Mouse (Mus musculus) testis, adult 2 months (tissue): ENCODE measurements around the gene Rps19bp1. TPM values are rescaled to one million over a fixed set of nuclear protein-coding genes. Genes with fewer than 3 reads are reported as not detected.

Experiments
- H3K27ac ChIP-seq: fragments of 200-500 bp; 2 replicates; pipeline ENCODE4 v1.5.1; 2012; ENCODE audit warnings: low read depth, low read length; ENCODE audit not compliant: control insufficient read depth, insufficient read depth
- H3K27me3 ChIP-seq: fragments of 200-500 bp; 2 replicates; pipeline ENCODE4 v1.6.1; 2012; ENCODE audit warnings: mild to moderate bottlenecking, low read length, moderate library complexity; ENCODE audit not compliant: control insufficient read depth, insufficient read depth
- H3K36me3 ChIP-seq: fragments of 200-500 bp; 2 replicates; pipeline ENCODE4 v1.6.1; 2012; ENCODE audit warnings: mild to moderate bottlenecking, low read length; ENCODE audit not compliant: control insufficient read depth, insufficient read depth
- H3K4me1 ChIP-seq: fragments of 200-500 bp; 2 replicates; pipeline ENCODE4 v1.6.1; 2012; ENCODE audit warnings: low read length; ENCODE audit not compliant: control insufficient read depth, insufficient read depth
- H3K4me3 ChIP-seq: fragments of 200-500 bp; 2 replicates; pipeline ENCODE4 v1.5.1; 2012; ENCODE audit warnings: low read depth, mild to moderate bottlenecking, low read length, moderate library complexity, mixed read lengths; ENCODE audit not compliant: control insufficient read depth
- CTCF ChIP-seq: fragments of 200-500 bp; IDR thresholded peaks from 2 replicates; pipeline ENCODE4 v1.5.1; 2012; ENCODE audit warnings: low read depth, mild to moderate bottlenecking, inconsistent platforms, low read length, moderate library complexity; ENCODE audit not compliant: control insufficient read depth, insufficient read depth, insufficient replicate concordance
- POLR2A ChIP-seq: fragments of 200-500 bp; IDR thresholded peaks from 2 replicates; pipeline ENCODE4 v1.6.1; 2012; ENCODE audit warnings: low read depth, mild to moderate bottlenecking, inconsistent platforms, low read length, moderate library complexity; ENCODE audit not compliant: control insufficient read depth
- polyA plus RNA-seq: library from polyadenylated mRNA; depleted of rRNA; stranded (reverse); fragments of >200 nt; gene quantifications from 2 replicates; pipeline ENCODE4 v1.2.3, GENCODE M21; 2012

The Rps19bp1 gene
- polyA plus RNA-seq, 1 experiment, result 13.6 TPM

DNA sequence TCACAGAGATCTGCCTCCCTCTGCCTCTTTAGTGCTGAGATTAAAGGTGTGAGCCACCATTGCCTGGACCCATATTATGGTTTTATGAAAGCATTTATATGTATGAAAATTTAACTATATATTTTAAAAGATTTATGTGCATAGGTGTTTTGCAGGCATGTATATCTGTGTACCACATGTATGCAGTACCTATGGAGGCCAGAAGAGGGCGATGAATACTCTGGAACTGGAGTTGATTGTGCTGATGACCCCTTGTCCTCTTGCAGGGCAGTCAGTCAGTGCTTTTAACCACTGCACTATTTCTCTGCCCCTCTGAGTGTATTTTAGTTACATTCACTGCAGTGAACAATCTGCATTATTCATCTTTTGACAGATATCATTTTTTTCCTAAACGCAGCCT lies 38.3 kb downstream of the Rps19bp1 start:
- H3K27ac ChIP-seq, result no peak overlapping the region
- H3K27me3 ChIP-seq, result no peaks in the 10 kb centered on the region
- peaks cover 4% of the 10 kb centered on the region for H3K4me1 ChIP-seq
- peak overlapping the region; percentile 82 for H3K4me3 ChIP-seq
- no peak for TF ChIP-seq CTCF
- no peak for TF ChIP-seq POLR2A
- no peaks in the 10 kb centered on the region for H3K36me3 ChIP-seq

DNA sequence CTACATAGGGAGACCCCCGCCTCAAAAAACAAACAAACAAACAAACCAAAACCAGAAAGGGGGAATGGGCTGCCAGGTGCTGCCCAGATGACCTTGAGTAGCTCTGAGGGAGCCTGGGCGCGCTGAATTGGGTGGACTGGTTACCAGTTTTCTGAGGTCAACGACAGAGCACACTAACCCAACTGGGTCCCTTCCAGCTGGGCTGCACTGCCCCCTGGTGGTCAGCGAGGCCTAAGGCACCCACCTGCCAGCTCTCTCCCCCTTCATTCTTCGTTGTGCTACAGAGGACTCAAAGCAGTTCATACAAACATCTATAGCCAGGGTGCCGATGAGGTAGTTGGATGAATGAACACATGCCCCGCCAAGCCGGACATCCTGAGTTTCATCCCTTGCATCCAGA lies 38.9 kb downstream of the Rps19bp1 start:
- Histone ChIP-seq H3K27ac (no peak overlapping the region), H3K27me3 (no peaks in the 10 kb centered on the region), H3K36me3 (no peaks in the 10 kb centered on the region), H3K4me3 (peak overlapping the region; percentile 82), H3K4me1 (peaks cover 4% of the 10 kb centered on the region)
- no peak for TF ChIP-seq POLR2A
- peak; percentile 98 for TF ChIP-seq CTCF

DNA sequence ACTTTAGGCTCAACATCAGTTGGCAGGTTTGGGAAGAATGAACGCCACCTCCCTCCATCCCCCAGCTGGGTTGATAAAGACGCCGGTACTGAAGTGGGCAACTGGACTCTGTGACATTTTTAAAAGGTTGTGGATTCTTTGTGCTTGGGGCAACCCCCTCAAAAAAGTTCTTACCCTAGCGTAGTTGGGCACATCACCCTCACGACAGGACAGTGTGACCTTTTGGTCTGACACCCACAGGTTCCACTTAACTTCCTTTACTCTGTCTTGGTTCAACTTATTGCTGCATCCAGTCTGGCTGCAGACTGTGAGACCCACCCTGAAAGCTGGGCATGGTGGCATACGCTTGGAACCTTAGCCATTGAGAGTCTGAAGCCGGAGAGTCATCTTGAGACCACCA lies 40.4 kb downstream of the Rps19bp1 start:
- no peak for TF ChIP-seq POLR2A
- no peak for TF ChIP-seq CTCF
- Histone ChIP-seq H3K4me1 (peaks cover 11% of the 10 kb centered on the region), H3K36me3 (no peaks in the 10 kb centered on the region), H3K27ac (no peak overlapping the region), H3K27me3 (no peaks in the 10 kb centered on the region), H3K4me3 (peak overlapping the region; percentile 20)

- H3K36me3 ChIP-seq, result no peaks in the 10 kb centered on the region
- no peak for TF ChIP-seq CTCF
- TF ChIP-seq POLR2A, result no peak
- H3K4me1 ChIP-seq, result peaks cover 11% of the 10 kb centered on the region
- no peaks in the 10 kb centered on the region for H3K27me3 ChIP-seq
- no peak overlapping the region for H3K27ac ChIP-seq
- no peak overlapping the region for H3K4me3 ChIP-seq
Measured at GRCm38 (mm10) chr15:80221031-80221430, 43.1 kb downstream of the Rps19bp1 start.

DNA sequence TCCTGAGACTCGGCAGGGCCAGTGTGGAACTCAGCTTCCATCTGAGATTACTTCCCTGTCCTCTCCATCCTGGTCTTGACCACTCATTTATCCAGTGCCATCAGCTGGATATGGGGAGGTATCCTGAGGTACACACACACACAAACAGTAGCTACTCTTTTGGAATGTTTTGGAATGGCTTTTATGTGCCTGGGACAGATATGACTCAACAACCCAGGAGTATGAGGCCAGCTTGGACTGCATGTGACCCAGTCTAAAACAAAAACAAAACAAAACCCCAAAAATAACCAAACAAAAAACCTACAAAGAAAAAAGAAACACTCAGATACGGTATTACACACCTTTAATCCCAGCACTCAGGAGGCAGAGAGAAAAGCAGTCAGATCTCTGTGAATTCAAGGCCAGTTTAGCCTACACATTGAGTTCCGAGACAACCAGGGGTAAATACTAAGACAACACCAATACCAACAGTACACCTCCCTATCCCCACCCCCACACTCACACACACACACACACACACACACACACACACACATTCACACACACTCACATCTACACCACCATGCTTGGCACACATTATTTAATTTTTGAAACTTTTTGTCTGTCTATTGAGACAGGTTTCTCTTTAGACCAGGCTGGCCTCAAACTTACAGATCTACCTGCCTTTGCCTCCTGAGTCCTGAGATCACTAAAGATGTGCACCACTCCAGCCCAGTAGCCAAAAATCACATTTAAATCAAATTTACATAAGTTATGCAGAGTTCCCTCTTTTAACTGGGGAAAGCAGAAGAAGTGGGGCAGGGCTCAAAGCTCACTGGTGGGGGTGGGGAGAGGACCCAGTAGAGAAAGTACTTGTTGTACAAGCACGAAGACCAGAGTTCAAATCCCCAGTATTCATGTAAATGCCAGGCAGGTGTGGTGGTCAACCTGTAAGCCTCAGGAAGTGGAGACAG lies 44.1 kb downstream of the Rps19bp1 start:
- Histone ChIP-seq H3K4me1 (peaks cover 7% of the 10 kb centered on the region), H3K36me3 (no peaks in the 10 kb centered on the region), H3K27ac (no peak overlapping the region), H3K27me3 (no peaks in the 10 kb centered on the region), H3K4me3 (no peak overlapping the region)
- TF ChIP-seq CTCF (no peak), POLR2A (no peak)

DNA sequence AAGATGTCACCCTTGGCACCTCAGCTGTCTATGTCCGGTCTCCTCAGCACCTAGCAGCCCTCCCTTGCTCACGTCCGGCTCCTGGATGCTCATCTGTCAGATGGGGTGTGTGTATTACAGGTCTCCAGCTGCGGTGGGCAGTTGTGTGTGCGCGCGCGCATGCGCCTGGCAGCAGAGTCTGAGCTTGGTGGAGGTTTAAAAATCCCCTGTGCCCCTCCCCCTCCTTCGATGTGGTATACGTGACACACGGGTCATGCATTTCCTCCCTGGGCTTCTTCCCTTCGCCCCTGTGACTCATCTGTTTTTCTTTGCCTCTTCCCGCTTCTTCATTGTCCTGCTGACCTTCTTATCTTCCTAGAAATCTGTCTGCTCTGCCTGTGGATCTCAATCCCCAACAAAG lies 44.9 kb downstream of the Rps19bp1 start:
- TF ChIP-seq CTCF (no peak), POLR2A (no peak)
- Histone ChIP-seq H3K27me3 (no peaks in the 10 kb centered on the region), H3K4me1 (peaks cover 6% of the 10 kb centered on the region), H3K27ac (no peak overlapping the region), H3K36me3 (no peaks in the 10 kb centered on the region), H3K4me3 (no peak overlapping the region)

- TF ChIP-seq CTCF, result no peak
- TF ChIP-seq POLR2A, result no peak
- Histone ChIP-seq H3K36me3 (no peaks in the 10 kb centered on the region), H3K27ac (no peak overlapping the region), H3K4me1 (peaks cover 6% of the 10 kb centered on the region), H3K4me3 (no peak overlapping the region), H3K27me3 (no peaks in the 10 kb centered on the region)
Measured at GRCm38 (mm10) chr15:80217476-80217875, 46.6 kb downstream of the Rps19bp1 start.
